Mouse (Mus musculus) forebrain, embryonic 16.5 days (tissue): ENCODE results near the gene Tas2r108. TPM values are rescaled to one million over a fixed set of nuclear protein-coding genes. Genes with fewer than 3 reads are reported as not detected.

Experiments
- ATAC-seq: fragments of 200-750 bp; cut with Nextera tagmentation; 2 replicates; pipeline ENCODE4 v1.8.0; 2017; ENCODE audit warnings: mild to moderate bottlenecking, moderate library complexity
- H3K27ac ChIP-seq: fragments of 300-500 bp; sonication (generic); 2 replicates; pipeline ENCODE4 v1.5.1; 2014; ENCODE audit warnings: low read length, control low read depth
- H3K27me3 ChIP-seq: fragments of 300-500 bp; sonication (generic); replicated peaks from 2 replicates; pipeline ENCODE4 v1.6.1; 2014; ENCODE audit warnings: low read length; ENCODE audit not compliant: control insufficient read depth, insufficient read depth
- H3K36me3 ChIP-seq: fragments of 300-500 bp; sonication (generic); 2 replicates; pipeline ENCODE4 v1.6.1; 2014; ENCODE audit not compliant: control insufficient read depth, insufficient read depth
- H3K4me1 ChIP-seq: fragments of 300-500 bp; sonication (generic); replicated peaks from 2 replicates; pipeline ENCODE4 v1.6.1; 2014; ENCODE audit warnings: low read length; ENCODE audit not compliant: control insufficient read depth, insufficient read depth
- H3K4me2 ChIP-seq: fragments of 300-500 bp; sonication (generic); 2 replicates; pipeline ENCODE4 v1.6.1; 2014; ENCODE audit warnings: mild to moderate bottlenecking, low read length, control low read depth
- H3K4me3 ChIP-seq: fragments of 300-500 bp; sonication (generic); replicated peaks from 2 replicates; pipeline ENCODE4 v1.5.1; 2014; ENCODE audit warnings: mild to moderate bottlenecking, low read length, control low read depth
- H3K9ac ChIP-seq: fragments of 300-500 bp; sonication (generic); replicated peaks from 2 replicates; pipeline ENCODE4 v1.6.1; 2014; ENCODE audit warnings: low read depth, low read length, control low read depth
- H3K9me3 ChIP-seq: fragments of 300-500 bp; sonication (generic); 2 replicates; pipeline ENCODE4 v1.6.1; 2016; ENCODE audit warnings: low read length; ENCODE audit not compliant: control insufficient read depth
- WGBS: fragments of 180-500 bp; shearing (Covaris S2); extraction: QIAGEN DNeasy Blood & Tissue Kit; methylation state at CpG from one replicate; pipeline ENCODE4 v1.1.7; 2014; 5-methylcytosine and 5-hydroxymethylcytosine counted together
- polyA plus RNA-seq: library from polyadenylated mRNA; unstranded; fragments of >200 nt; fragmentation: Nextera tagmentation; extraction: Ambion mirVana; gene quantifications from 2 replicates; pipeline ENCODE4 v1.2.1, GENCODE M21; 2015

Tas2r108 gene
- polyA plus RNA-seq, 1 experiment from 2014 or later: not detected

- H3K4me2 ChIP-seq: no peak within 1 kb of the TSS
- no peaks in the 10 kb centered on the region for H3K9me3 ChIP-seq
- H3K9ac ChIP-seq: no peak within 1 kb of the TSS
- H3K27me3 ChIP-seq: no peaks in the 10 kb centered on the region
- no peak for ATAC-seq
- H3K36me3 ChIP-seq: 0 out of 2 replicates have a peak, but pooled peaks cover 2% of the 10 kb centered on the region
- H3K27ac ChIP-seq: no peak within 1 kb of the TSS
- H3K4me3 ChIP-seq: no peak within 1 kb of the TSS
- no peaks in the 10 kb centered on the region for H3K4me1 ChIP-seq
Observed at GRCm38 (mm10) chr6:40490933-40491332, 2.4 kb upstream of the Tas2r108 start, which contains the start of gene Tas2r137. Gene Tas2r137, plus strand, starts transcription at chr6:40491233.

DNA sequence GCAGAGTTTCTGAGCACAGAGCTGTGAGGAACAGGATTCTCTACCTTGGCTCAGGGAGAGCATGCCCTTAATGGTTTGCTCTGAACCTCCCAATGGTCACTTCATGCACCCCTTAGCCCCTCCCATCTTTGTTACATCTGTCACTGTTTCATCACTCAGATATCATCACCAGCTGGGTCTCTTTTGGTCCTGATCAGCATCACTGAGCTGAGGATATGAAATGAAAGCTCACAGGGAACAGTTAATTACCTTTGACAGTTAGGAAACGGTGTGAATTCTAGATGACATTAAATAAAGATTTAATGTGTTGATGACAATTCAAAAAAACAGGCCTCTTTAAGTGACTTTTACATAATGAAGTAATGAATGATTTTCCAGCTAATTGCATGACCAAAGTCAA is 26.1 kb downstream of the Tas2r108 start, which contains the start of gene Prss37:
Gene Prss37 (minus strand): TSS at position 101 of the 400 bp plus-strand sequence.
- H3K4me2 ChIP-seq: no peak within 1 kb of the TSS
- no peaks in the 10 kb centered on the region for H3K36me3 ChIP-seq
- no peaks in the 10 kb centered on the region for H3K9me3 ChIP-seq
- H3K27me3 ChIP-seq: no peaks in the 10 kb centered on the region
- 80% methylated on average over 1 of the region's 1 CpGs for WGBS
- H3K4me3 ChIP-seq: no peak within 1 kb of the TSS
- H3K9ac ChIP-seq: no peak within 1 kb of the TSS
- ATAC-seq: no peak
- H3K4me1 ChIP-seq: no peaks in the 10 kb centered on the region
- no peak within 1 kb of the TSS for H3K27ac ChIP-seq

Other genes with a start within 250 kb of the Tas2r108 start
- 60.4 and 64.0 TPM in 2 replicates for gene Agk, start 168.4 kb upstream of the Tas2r108 start, polyA plus RNA-seq
- 43.2 and 50.4 TPM in 2 replicates for gene E330009J07Rik, start 57.4 kb upstream of the Tas2r108 start, polyA plus RNA-seq
- 0.10 and 0.55 TPM in 2 replicates for gene Wee2, start 54.4 kb upstream of the Tas2r108 start, polyA plus RNA-seq
- gene Ssbp1, start 22.2 kb upstream of the Tas2r108 start, polyA plus RNA-seq: 129 and 134 TPM in 2 replicates
- gene Tas2r137, start 2.3 kb upstream of the Tas2r108 start, polyA plus RNA-seq: not detected in 2 replicates
- gene Prss37, start 26.0 kb downstream of the Tas2r108 start, polyA plus RNA-seq: not detected in 2 replicates
- 0.08 and 0.17 TPM in 2 replicates for gene Olfr461, start 61.5 kb downstream of the Tas2r108 start, polyA plus RNA-seq
- not detected in 2 replicates for gene Olfr460, start 76.0 kb downstream of the Tas2r108 start, polyA plus RNA-seq
- 0.41 and 0.65 TPM in 2 replicates for gene Clec5a, start 92.3 kb downstream of the Tas2r108 start, polyA plus RNA-seq
- not detected in 2 replicates for gene Tas2r138, start 119.8 kb downstream of the Tas2r108 start, polyA plus RNA-seq
- gene Mgam, start 135.3 kb downstream of the Tas2r108 start, polyA plus RNA-seq: 0.05 TPM in 1 of 2 replicates, not detected in the other